Mouse (Mus musculus): ENCODE measurements around the gene Gm48552. TPM values are rescaled to one million over a fixed set of nuclear protein-coding genes. Genes with fewer than 3 reads are reported as not detected.

The Gm48552 gene
- total and polyA plus RNA-seq, 3 experiments = 0.46 to 1.1 (median 0.98) TPM

GRCm38 (mm10) chr10:81350351-81351063 lies 38.3 kb upstream of the Gm48552 start, which contains the start of gene Hmg20b:
Gene Hmg20b (minus strand): TSS chr10:81350480.
- Histone ChIP-seq H3K79me2 (replicated peaks; ENCODE audit: control insufficient read depth, extremely low read depth, insufficient read depth, poor library complexity, severe bottlenecking) (no peaks in the 10 kb centered on the region), H3K4me1 (ENCODE audit: control insufficient read depth in 1 of 2, insufficient read depth in 2 of 2) (peaks cover 7 to 36% of the 10 kb centered on the region in 2 experiments), H3K9ac (ENCODE audit: insufficient read depth, low read depth) (peak within 1 kb of the TSS; percentile 80), H3K4me2 (ENCODE audit: insufficient read depth, low read depth, poor library complexity, severe bottlenecking) (peak within 1 kb of the TSS; percentile 89), H3K27ac (ENCODE audit: insufficient read depth, low read depth) (0 out of 2 replicates have a peak within 1 kb of the TSS, but pooled peaks have one; percentile 2), H3K9me3 (replicated peaks; ENCODE audit: low read length) (no peaks in the 10 kb centered on the region), H3K36me3 (replicated peaks in 1 of 2; ENCODE audit: control insufficient read depth in 1 of 2, insufficient read depth in 1 of 2, low read length in 1 of 2) (peaks cover 20 to 33% of the 10 kb centered on the region in 2 experiments), H3K27me3 (replicated peaks) (no peaks in the 10 kb centered on the region), H3K4me3 (replicated peaks in 1 of 3; ENCODE audit: low read depth in 2 of 3, low read length in 2 of 3, poor library complexity in 1 of 3) (peak within 1 kb of the TSS; percentile 74 to 89 (median 80))
- dilution Hi-C loops (cut with MboI; ENCODE audit: extremely low pct_ligation_motif_present, extremely low pct_unique_long_range_greater_than_20kb, low sequenced_read_pairs) (no loop called here), in situ Hi-C loops (cut with MboI; ENCODE audit: low pct_ligation_motif_present, low pct_unique_long_range_greater_than_20kb, low sequenced_read_pairs) (loop anchor here (10.0 kb wide), 1 partner anchor 156 kb away; no protein-coding TSS in a partner anchor)
- peak; percentile 97 for DNase-seq (ENCODE audit: extremely low read depth)
- no peak for TF ChIP-seq PAX5 (IDR thresholded peaks at IDR 0.05; ENCODE audit: low read length)
- TF ChIP-seq MYC (IDR thresholded peaks at IDR 0.05; ENCODE audit: low read depth, low read length) = no peak
- no peak for TF ChIP-seq CHD1 (IDR thresholded peaks at IDR 0.05; ENCODE audit: low read depth, low read length)
- peak; percentile 53; the same call in 1 of the 2 replicates for TF ChIP-seq MEF2A (IDR thresholded peaks at IDR 0.05; ENCODE audit: borderline replicate concordance, low read depth, low read length)
- no peak for TF ChIP-seq GABPA (IDR thresholded peaks at IDR 0.05; ENCODE audit: insufficient replicate concordance, low read depth, low read length)
- no peak for TF ChIP-seq JUND (conservative IDR thresholded peaks at IDR 0.05; ENCODE audit: low read depth, low read length)
- TF ChIP-seq E2F4 (IDR thresholded peaks at IDR 0.05; ENCODE audit: insufficient replicate concordance, low read depth, low read length) = no peak
- TF ChIP-seq RAD21 (IDR thresholded peaks at IDR 0.05; ENCODE audit: low read depth, low read length) = peak; percentile 32
- peak; percentile 5; the same call in 1 of the 2 replicates for TF ChIP-seq IRF4 (IDR thresholded peaks at IDR 0.05; ENCODE audit: low read depth, low read length)
- no peak for TF ChIP-seq ZKSCAN1 (IDR thresholded peaks at IDR 0.05; ENCODE audit: borderline replicate concordance, low read depth, low read length)
- TF ChIP-seq ZC3H11A (IDR thresholded peaks at IDR 0.05; ENCODE audit: low read depth, low read length) = no peak
- TF ChIP-seq MAZ (IDR thresholded peaks at IDR 0.05; ENCODE audit: low read depth, low read length) = peak; percentile 49; the same call in 1 of the 2 replicates
- TF ChIP-seq ELF1 (IDR thresholded peaks at IDR 0.05; ENCODE audit: low read depth, low read length) = peak; percentile 63
- peak; percentile 65 for TF ChIP-seq POLR2A (IDR thresholded peaks at IDR 0.05; ENCODE audit: low read depth, low read length)
- TF ChIP-seq CTCF (conservative IDR thresholded peaks at IDR 0.05 in 1 of 2, IDR thresholded peaks at IDR 0.05 in 1 of 2; ENCODE audit: low read depth in 2 of 2, low read length in 2 of 2) = peak; percentile 80 to 81
- peak; percentile 84; the same call in 1 of the 2 replicates for TF ChIP-seq TBP (conservative IDR thresholded peaks at IDR 0.05; ENCODE audit: low read depth, low read length)
- TF ChIP-seq EP300 (IDR thresholded peaks at IDR 0.05; ENCODE audit: low read length) = no peak
- 0 out of 2 replicates have a peak, but pooled peaks have one; percentile 63 for TF ChIP-seq RCOR1 (conservative IDR thresholded peaks at IDR 0.05; ENCODE audit: low read depth, low read length)
- TF ChIP-seq BHLHE40 (IDR thresholded peaks at IDR 0.05; ENCODE audit: low read depth, low read length) = peak; percentile 42; the same call in 1 of the 2 replicates
- TF ChIP-seq NELFE (IDR thresholded peaks at IDR 0.05; ENCODE audit: low read depth, low read length) = no peak
- TF ChIP-seq KAT2A (IDR thresholded peaks at IDR 0.05; ENCODE audit: insufficient replicate concordance, low read length) = peak; percentile 76; the same call in 1 of the 2 replicates
- peak; percentile 6; the same call in 1 of the 2 replicates for TF ChIP-seq USF1 (IDR thresholded peaks at IDR 0.05; ENCODE audit: low read depth, low read length)
- peak; percentile 51 for TF ChIP-seq TCF12 (IDR thresholded peaks at IDR 0.05; ENCODE audit: low read depth, low read length)
- TF ChIP-seq HCFC1 (IDR thresholded peaks at IDR 0.05; ENCODE audit: low read depth, low read length) = peak; percentile 87
- TF ChIP-seq MXI1 (IDR thresholded peaks at IDR 0.05; ENCODE audit: low read depth, low read length) = no peak
- no peak for TF ChIP-seq MAFK (IDR thresholded peaks at IDR 0.05; ENCODE audit: insufficient replicate concordance, low read length)
- no peak for TF ChIP-seq USF2 (conservative IDR thresholded peaks at IDR 0.05; ENCODE audit: low read depth, low read length)
- peak; percentile 81; the same call in 1 of the 2 replicates for TF ChIP-seq CHD2 (IDR thresholded peaks at IDR 0.05; ENCODE audit: low read length)
- TF ChIP-seq POLR2AphosphoS2 (IDR thresholded peaks at IDR 0.05; ENCODE audit: low read depth, low read length) = no peak
- peak; percentile 62 for TF ChIP-seq SIN3A (IDR thresholded peaks at IDR 0.05; ENCODE audit: low read length)
- peak; percentile 56; the same call in 1 of the 2 replicates for TF ChIP-seq ZMIZ1 (IDR thresholded peaks at IDR 0.05; ENCODE audit: low read depth, low read length)
- TF ChIP-seq ETS1 (conservative IDR thresholded peaks at IDR 0.05; ENCODE audit: low read depth, low read length) = no peak
- peak; percentile 48; the same call in 1 of the 2 replicates for TF ChIP-seq MAX (IDR thresholded peaks at IDR 0.05; ENCODE audit: low read length)
- TF ChIP-seq ZNF384 (IDR thresholded peaks at IDR 0.05; ENCODE audit: low read depth, low read length) = peak; percentile 81
- TF ChIP-seq UBTF (IDR thresholded peaks at IDR 0.05; ENCODE audit: low read depth, low read length) = no peak
- TF ChIP-seq SMC3 (IDR thresholded peaks at IDR 0.05; ENCODE audit: low read depth, low read length) = peak; percentile 51
- no peak for TF ChIP-seq JUN (IDR thresholded peaks at IDR 0.05; ENCODE audit: insufficient read depth, low read depth, low read length)
- TF ChIP-seq NRF1 (IDR thresholded peaks at IDR 0.05; ENCODE audit: low read depth, low read length) = peak; percentile 70
